Mouse (Mus musculus): ENCODE results near the gene 0610040J01Rik. TPM values are rescaled to one million over a fixed set of nuclear protein-coding genes. Genes with fewer than 3 reads are reported as not detected.

The 0610040J01Rik gene
- total and polyA plus RNA-seq, 3 experiments: not detected

DNA sequence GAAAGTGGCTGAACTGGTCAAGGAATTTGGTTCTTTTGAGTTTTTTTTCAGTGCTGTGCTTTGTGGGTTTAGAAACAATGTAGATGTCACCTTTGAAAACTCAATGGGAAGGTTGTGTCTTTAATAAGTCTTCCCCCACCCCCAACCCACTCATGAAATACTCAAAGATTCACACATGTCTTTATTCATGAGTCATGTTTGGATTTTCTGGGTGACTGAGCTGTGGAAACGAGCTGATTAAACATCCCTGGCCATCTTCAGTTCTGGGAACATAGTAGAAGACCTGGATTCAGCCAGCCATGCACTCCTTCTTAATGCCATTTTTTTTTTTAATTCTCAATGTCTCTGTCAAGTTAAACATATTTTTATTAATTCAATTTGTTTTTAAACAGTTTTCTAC is 38.6 kb upstream of the 0610040J01Rik start (continued):
- no peak for TF ChIP-seq ZMIZ1 (IDR thresholded peaks at IDR 0.05; ENCODE audit: low read depth, low read length)
- TF ChIP-seq TAL1 (IDR thresholded peaks at IDR 0.05; ENCODE audit: low read length): no peak
- no peak for TF ChIP-seq ZNF384 (IDR thresholded peaks at IDR 0.05; ENCODE audit: low read depth, low read length)

DNA sequence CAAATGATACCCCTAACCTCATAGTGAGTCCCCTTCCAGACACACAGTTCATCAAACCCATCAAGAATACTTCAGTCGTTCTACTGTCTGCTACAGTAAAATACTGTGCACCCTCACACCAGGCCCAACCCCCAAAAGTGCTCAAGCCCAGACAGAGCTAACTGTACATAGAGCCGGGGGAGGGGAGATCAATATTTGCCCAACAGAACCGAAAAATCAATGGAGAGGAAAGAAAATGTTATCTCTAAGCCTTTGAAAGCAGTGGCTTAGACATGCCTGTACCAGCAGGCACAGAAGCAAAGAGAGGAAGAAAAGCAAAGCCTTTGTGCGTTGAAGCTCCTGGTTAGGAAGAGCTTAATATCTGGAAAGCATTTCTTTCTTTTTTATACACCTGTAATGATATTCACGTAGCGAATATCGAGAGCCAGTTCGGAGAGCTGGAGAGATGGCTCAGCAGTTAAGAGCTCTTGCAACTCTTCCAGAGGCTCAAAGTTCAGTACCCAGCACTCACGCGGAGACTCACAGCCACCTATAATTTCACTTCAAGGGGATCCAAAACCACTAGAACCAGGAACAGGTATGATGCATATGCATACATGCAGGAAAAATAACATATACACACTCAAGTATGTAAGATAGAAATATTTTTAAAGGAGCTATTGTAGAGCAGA is 23.9 kb upstream of the 0610040J01Rik start:
- H3K4me1 ChIP-seq (ENCODE audit: control insufficient read depth in 1 of 2, insufficient read depth in 2 of 2, low read length in 2 of 2): no peaks in the 10 kb centered on the region
- H3K36me3 ChIP-seq (ENCODE audit: control insufficient read depth in 1 of 2, insufficient read depth in 2 of 2, low read length in 2 of 2): no peaks in the 10 kb centered on the region
- DNase-seq (ENCODE audit: low read depth, low spot score): no peak
- no peaks in the 10 kb centered on the region for H3K9me3 ChIP-seq (replicated peaks; ENCODE audit: insufficient read depth, low read length)
- H3K9ac ChIP-seq (ENCODE audit: control insufficient read depth, low read depth, low read length, poor library complexity, severe bottlenecking): no peak overlapping the region
- H3K4me3 ChIP-seq (ENCODE audit: control insufficient read depth in 1 of 2, insufficient read depth in 1 of 2, low read depth in 2 of 2, low read length in 2 of 2): no peak overlapping the region
- no peak overlapping the region for H3K27ac ChIP-seq (ENCODE audit: control insufficient read depth, low read depth, low read length)
- H3K27me3 ChIP-seq (ENCODE audit: control insufficient read depth in 1 of 2, insufficient read depth in 2 of 2, low read length in 2 of 2): no peaks in the 10 kb centered on the region; a peak in 1 of 4 replicates
- no peaks in the 10 kb centered on the region for H3K79me2 ChIP-seq (ENCODE audit: control insufficient read depth, insufficient read depth, low read length, poor library complexity)
- TF ChIP-seq MYB (IDR thresholded peaks at IDR 0.05; ENCODE audit: low read depth, low read length): no peak
- TF ChIP-seq MYC (IDR thresholded peaks at IDR 0.05; ENCODE audit: low read depth, low read length): no peak
- no peak for TF ChIP-seq KAT2A (conservative IDR thresholded peaks at IDR 0.05; ENCODE audit: low read depth, low read length)
- TF ChIP-seq SMC3 (IDR thresholded peaks at IDR 0.05; ENCODE audit: low read depth, low read length): no peak
- TF ChIP-seq POLR2AphosphoS5 (IDR thresholded peaks at IDR 0.05; ENCODE audit: borderline replicate concordance, low read depth, low read length): no peak
- no peak for TF ChIP-seq MAZ (IDR thresholded peaks at IDR 0.05; ENCODE audit: low read depth, low read length)
- TF ChIP-seq CHD2 (IDR thresholded peaks at IDR 0.05; ENCODE audit: low read length): no peak

DNA sequence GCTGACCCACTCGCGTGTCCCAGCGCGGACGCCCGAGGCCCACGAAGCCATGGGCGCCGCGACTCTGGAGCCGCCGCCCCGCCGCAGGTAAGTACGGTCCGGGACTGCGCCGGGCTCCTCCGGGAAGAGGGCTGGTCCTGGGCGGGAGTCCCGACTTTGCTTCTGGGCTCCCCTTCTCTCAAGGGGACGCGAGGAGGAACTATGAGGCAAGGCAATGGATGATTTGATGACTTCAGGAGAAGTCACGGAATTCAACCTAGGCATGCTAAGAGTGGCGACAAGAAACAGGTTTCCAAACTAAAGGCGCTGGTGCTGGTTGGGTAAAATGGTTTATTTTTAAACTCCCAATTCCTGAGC is 324 bp downstream of the 0610040J01Rik start:
- H3K79me2 ChIP-seq (ENCODE audit: control insufficient read depth, insufficient read depth, low read length, poor library complexity): no peaks in the 10 kb centered on the region
- no peaks in the 10 kb centered on the region for H3K4me1 ChIP-seq (ENCODE audit: control insufficient read depth in 1 of 2, insufficient read depth in 2 of 2, low read length in 2 of 2)
- no peaks in the 10 kb centered on the region for H3K36me3 ChIP-seq (ENCODE audit: control insufficient read depth in 1 of 2, insufficient read depth in 2 of 2, low read length in 2 of 2)
- no peak overlapping the region for H3K4me3 ChIP-seq (ENCODE audit: control insufficient read depth in 1 of 2, insufficient read depth in 1 of 2, low read depth in 2 of 2, low read length in 2 of 2)
- no peaks in the 10 kb centered on the region for H3K9me3 ChIP-seq (replicated peaks; ENCODE audit: insufficient read depth, low read length)
- TF ChIP-seq ELF1 (IDR thresholded peaks at IDR 0.05; ENCODE audit: low read depth, low read length): no peak
- no peak for TF ChIP-seq TCF12 (IDR thresholded peaks at IDR 0.05; ENCODE audit: low read depth, low read length)
- no peak for TF ChIP-seq USF1 (IDR thresholded peaks at IDR 0.05; ENCODE audit: low read depth, low read length)
- no peak for TF ChIP-seq MYC (IDR thresholded peaks at IDR 0.05; ENCODE audit: low read depth, low read length)
- TF ChIP-seq CHD1 (IDR thresholded peaks at IDR 0.05; ENCODE audit: low read depth, low read length): no peak
- DNase-seq (ENCODE audit: low read depth, low spot score): no peak
- H3K27ac ChIP-seq (ENCODE audit: control insufficient read depth, low read depth, low read length): no peak overlapping the region
- H3K27me3 ChIP-seq (ENCODE audit: control insufficient read depth in 1 of 2, insufficient read depth in 2 of 2, low read length in 2 of 2): no peaks in the 10 kb centered on the region
- H3K9ac ChIP-seq (ENCODE audit: control insufficient read depth, low read depth, low read length, poor library complexity, severe bottlenecking): no peak overlapping the region

Data from MEL (cell line).